Mouse (Mus musculus) retina, adult 2 months (tissue): ENCODE results near the gene Olfr1178.

Source experiments
- DNase-seq: peaks from one replicate; pipeline ENCODE4 v3.0.0-alpha.2; 2012; ENCODE audit warnings: low read depth, low spot score

The Olfr1178 gene

GRCm38 (mm10) chr2:88386762-88387161, at the start of gene Olfr1178:
Olfr1178 (plus strand) TSS chr2:88387062.
- no peak for DNase-seq

- no peak for DNase-seq
Observed at GRCm38 (mm10) chr2:88346392-88346791, 40.5 kb upstream of the Olfr1178 start, which contains the start of gene Olfr1177-ps. Olfr1177-ps (minus strand) TSS chr2:88346492.

GRCm38 (mm10) chr2:88356304-88356703, 30.6 kb upstream of the Olfr1178 start:
- DNase-seq: peak; percentile 6

- DNase-seq: no peak
Observed at GRCm38 (mm10) chr2:88406353-88406752, 19.5 kb downstream of the Olfr1178 start, which contains the start of gene Olfr1179. Olfr1179 (minus strand) TSS chr2:88406453.

GRCm38 (mm10) chr2:88419051-88419450, 32.2 kb downstream of the Olfr1178 start, which contains the start of gene Olfr1180:
Olfr1180 (minus strand) TSS chr2:88419151.
- no peak for DNase-seq

GRCm38 (mm10) chr2:88426071-88426470, 39.2 kb downstream of the Olfr1178 start, which contains the start of gene Olfr1181:
Olfr1181 (minus strand) TSS chr2:88426171.
- no peak for DNase-seq

- DNase-seq: no peak
Observed at GRCm38 (mm10) chr2:88449031-88449430, 62.2 kb downstream of the Olfr1178 start, which contains the start of gene Gm13757. Gm13757 (minus strand) TSS chr2:88449131.
